Mouse (Mus musculus): ENCODE measurements at regions not wholly inside any gene's neighbourhood (a gene's known extent, or its start where the extent isn't known, plus 50 kb on each side); places are given as distances from the start of the nearest gene placed in this dataset.

GRCm38 (mm10) chr15:93774340-93774739 is 178.6 kb upstream of the Prickle1 start:
- Histone ChIP-seq H3K27me3 (replicated peaks; ENCODE audit: control insufficient read depth, insufficient read depth, low read length) (no peaks in the 10 kb centered on the region), H3K4me2 (ENCODE audit: low read depth, low read length) (no peak overlapping the region), H3K36me3 (ENCODE audit: control insufficient read depth, insufficient read depth, low read length) (no peaks in the 10 kb centered on the region), H3K4me3 (ENCODE audit: low read length) (no peak overlapping the region), H3K9me3 (ENCODE audit: control insufficient read depth, low read length) (no peaks in the 10 kb centered on the region), H3K9ac (ENCODE audit: low read depth, low read length) (no peak overlapping the region), H3K4me1 (ENCODE audit: control insufficient read depth, insufficient read depth, low read length) (no peaks in the 10 kb centered on the region), H3K27ac (ENCODE audit: low read length) (no peak overlapping the region)
- no peak for ATAC-seq
- 60% methylated on average over 4 of the region's 4 CpGs for WGBS

GRCm38 (mm10) chr15:93766981-93767380 is 171.3 kb upstream of the Prickle1 start:
- H3K4me1 ChIP-seq (ENCODE audit: control insufficient read depth, insufficient read depth, low read length): no peaks in the 10 kb centered on the region
- no peak for ATAC-seq
- H3K4me2 ChIP-seq (ENCODE audit: low read depth, low read length): no peak overlapping the region
- no peaks in the 10 kb centered on the region for H3K27me3 ChIP-seq (replicated peaks; ENCODE audit: control insufficient read depth, insufficient read depth, low read length)
- H3K9ac ChIP-seq (ENCODE audit: low read depth, low read length): no peak overlapping the region
- no peak overlapping the region for H3K4me3 ChIP-seq (ENCODE audit: low read length)
- H3K27ac ChIP-seq (ENCODE audit: low read length): no peak overlapping the region
- WGBS: 70% methylated on average over 3 of the region's 3 CpGs
- H3K9me3 ChIP-seq (ENCODE audit: control insufficient read depth, low read length): no peaks in the 10 kb centered on the region
- no peaks in the 10 kb centered on the region for H3K36me3 ChIP-seq (ENCODE audit: control insufficient read depth, insufficient read depth, low read length)

GRCm38 (mm10) chr15:93763047-93763446 is 167.4 kb upstream of the Prickle1 start:
- WGBS: 82% methylated on average over 5 of the region's 5 CpGs
- Histone ChIP-seq H3K27ac (ENCODE audit: low read length) (no peak overlapping the region), H3K4me3 (ENCODE audit: low read length) (no peak overlapping the region), H3K9me3 (ENCODE audit: control insufficient read depth, low read length) (no peaks in the 10 kb centered on the region), H3K27me3 (replicated peaks; ENCODE audit: control insufficient read depth, insufficient read depth, low read length) (no peaks in the 10 kb centered on the region), H3K4me1 (ENCODE audit: control insufficient read depth, insufficient read depth, low read length) (no peaks in the 10 kb centered on the region), H3K9ac (ENCODE audit: low read depth, low read length) (no peak overlapping the region), H3K36me3 (ENCODE audit: control insufficient read depth, insufficient read depth, low read length) (no peaks in the 10 kb centered on the region), H3K4me2 (ENCODE audit: low read depth, low read length) (no peak overlapping the region)
- ATAC-seq: no peak

GRCm38 (mm10) chr15:93758204-93758836 is 162.6 kb upstream of the Prickle1 start:
- Histone ChIP-seq H3K9me3 (ENCODE audit: control insufficient read depth, low read length) (no peaks in the 10 kb centered on the region), H3K4me3 (ENCODE audit: low read length) (no peak overlapping the region), H3K4me2 (ENCODE audit: low read depth, low read length) (no peak overlapping the region), H3K9ac (ENCODE audit: low read depth, low read length) (no peak overlapping the region), H3K27ac (ENCODE audit: low read length) (no peak overlapping the region), H3K36me3 (ENCODE audit: control insufficient read depth, insufficient read depth, low read length) (no peaks in the 10 kb centered on the region), H3K27me3 (replicated peaks; ENCODE audit: control insufficient read depth, insufficient read depth, low read length) (no peaks in the 10 kb centered on the region), H3K4me1 (ENCODE audit: control insufficient read depth, insufficient read depth, low read length) (no peaks in the 10 kb centered on the region)
- WGBS: 77% methylated on average over 8 of the region's 8 CpGs
- no peak for ATAC-seq

- no peaks in the 10 kb centered on the region for H3K36me3 ChIP-seq (ENCODE audit: control insufficient read depth, insufficient read depth, low read length)
- 0 out of 2 replicates have a peak, but pooled peaks cover under 1% of the 10 kb centered on the region for H3K4me1 ChIP-seq (ENCODE audit: control insufficient read depth, insufficient read depth, low read length)
- H3K9ac ChIP-seq (ENCODE audit: low read depth, low read length): no peak overlapping the region
- no peak overlapping the region for H3K4me2 ChIP-seq (ENCODE audit: low read depth, low read length)
- H3K27ac ChIP-seq (ENCODE audit: low read length): no peak overlapping the region
- no peak for ATAC-seq
- H3K27me3 ChIP-seq (replicated peaks; ENCODE audit: control insufficient read depth, insufficient read depth, low read length): no peaks in the 10 kb centered on the region
- no peak overlapping the region for H3K4me3 ChIP-seq (ENCODE audit: low read length)
- WGBS: 78% methylated on average over 5 of the region's 5 CpGs
- H3K9me3 ChIP-seq (ENCODE audit: control insufficient read depth, low read length): no peaks in the 10 kb centered on the region
Observed at GRCm38 (mm10) chr15:93755989-93756388, 160.3 kb upstream of the Prickle1 start.

- H3K4me3 ChIP-seq (ENCODE audit: low read length): no peak overlapping the region
- peaks cover 3% of the 10 kb centered on the region; the same call in 1 of the 2 replicates for H3K9me3 ChIP-seq (ENCODE audit: control insufficient read depth, low read length)
- H3K27me3 ChIP-seq (replicated peaks; ENCODE audit: control insufficient read depth, insufficient read depth, low read length): no peaks in the 10 kb centered on the region
- no peak for ATAC-seq
- peaks cover 3% of the 10 kb centered on the region; the same call in 1 of the 2 replicates for H3K4me1 ChIP-seq (ENCODE audit: control insufficient read depth, insufficient read depth, low read length)
- 85% methylated on average over 14 of the region's 14 CpGs for WGBS
- H3K9ac ChIP-seq (ENCODE audit: low read depth, low read length): no peak overlapping the region
- H3K27ac ChIP-seq (ENCODE audit: low read length): no peak overlapping the region
- H3K36me3 ChIP-seq (ENCODE audit: control insufficient read depth, insufficient read depth, low read length): peaks cover 3% of the 10 kb centered on the region; the same call in 1 of the 2 replicates
- no peak overlapping the region for H3K4me2 ChIP-seq (ENCODE audit: low read depth, low read length)
Observed at GRCm38 (mm10) chr15:93751817-93752216, 156.1 kb upstream of the Prickle1 start.

GRCm38 (mm10) chr15:93750953-93751352 is 155.3 kb upstream of the Prickle1 start:
- peaks cover 3% of the 10 kb centered on the region; the same call in 1 of the 2 replicates for H3K9me3 ChIP-seq (ENCODE audit: control insufficient read depth, low read length)
- no peak overlapping the region for H3K9ac ChIP-seq (ENCODE audit: low read depth, low read length)
- H3K4me2 ChIP-seq (ENCODE audit: low read depth, low read length): no peak overlapping the region
- H3K4me3 ChIP-seq (ENCODE audit: low read length): no peak overlapping the region
- H3K4me1 ChIP-seq (ENCODE audit: control insufficient read depth, insufficient read depth, low read length): peaks cover 3% of the 10 kb centered on the region; the same call in 1 of the 2 replicates
- WGBS: 24% methylated on average over 8 of the region's 8 CpGs
- peaks cover 3% of the 10 kb centered on the region; the same call in 1 of the 2 replicates for H3K36me3 ChIP-seq (ENCODE audit: control insufficient read depth, insufficient read depth, low read length)
- H3K27me3 ChIP-seq (replicated peaks; ENCODE audit: control insufficient read depth, insufficient read depth, low read length): no peaks in the 10 kb centered on the region
- peak; percentile 93 for ATAC-seq
- H3K27ac ChIP-seq (ENCODE audit: low read length): no peak overlapping the region; the same call in 1 of the 2 replicates

- Histone ChIP-seq H3K4me3 (ENCODE audit: low read length) (no peak overlapping the region), H3K9ac (ENCODE audit: low read depth, low read length) (no peak overlapping the region), H3K4me1 (ENCODE audit: control insufficient read depth, insufficient read depth, low read length) (peaks cover 9% of the 10 kb centered on the region), H3K27me3 (replicated peaks; ENCODE audit: control insufficient read depth, insufficient read depth, low read length) (no peaks in the 10 kb centered on the region), H3K27ac (ENCODE audit: low read length) (no peak overlapping the region), H3K9me3 (ENCODE audit: control insufficient read depth, low read length) (peaks cover 2% of the 10 kb centered on the region; the same call in 1 of the 2 replicates), H3K4me2 (ENCODE audit: low read depth, low read length) (no peak overlapping the region), H3K36me3 (ENCODE audit: control insufficient read depth, insufficient read depth, low read length) (peaks cover under 1% of the 10 kb centered on the region; the same call in 1 of the 2 replicates)
- ATAC-seq: peak; percentile 87
- WGBS: 43% methylated on average over 12 of the region's 12 CpGs
Observed at GRCm38 (mm10) chr15:93744191-93744945, 148.7 kb upstream of the Prickle1 start.

GRCm38 (mm10) chr15:93733731-93734510 is 138.2 kb upstream of the Prickle1 start:
- WGBS: 83% methylated on average over 18 of the region's 18 CpGs
- peak; percentile 55 for ATAC-seq
- Histone ChIP-seq H3K4me3 (ENCODE audit: low read length) (no peak overlapping the region), H3K9me3 (ENCODE audit: control insufficient read depth, low read length) (no peaks in the 10 kb centered on the region), H3K27me3 (replicated peaks; ENCODE audit: control insufficient read depth, insufficient read depth, low read length) (no peaks in the 10 kb centered on the region), H3K4me2 (ENCODE audit: low read depth, low read length) (no peak overlapping the region), H3K9ac (ENCODE audit: low read depth, low read length) (no peak overlapping the region), H3K27ac (ENCODE audit: low read length) (no peak overlapping the region), H3K4me1 (ENCODE audit: control insufficient read depth, insufficient read depth, low read length) (0 out of 2 replicates have a peak, but pooled peaks cover 3% of the 10 kb centered on the region), H3K36me3 (ENCODE audit: control insufficient read depth, insufficient read depth, low read length) (no peaks in the 10 kb centered on the region)
